Mouse (Mus musculus): ENCODE measurements around the gene Boll. TPM values are rescaled to one million over a fixed set of nuclear protein-coding genes. Genes with fewer than 3 reads are reported as not detected.

The Boll gene
- polyA plus RNA-seq, 1 experiment: not detected

GRCm38 (mm10) chr1:55406531-55407375 is 43.5 kb upstream of the Boll start:
- H3K4me2 ChIP-seq (ENCODE audit: low read depth): peak overlapping the region; percentile 70
- H3K4me3 ChIP-seq: peak overlapping the region; percentile 32
- no peaks in the 10 kb centered on the region for H3K36me3 ChIP-seq (ENCODE audit: control insufficient read depth, insufficient read depth)
- H3ac ChIP-seq (ENCODE audit: control insufficient read depth, insufficient read length): peak overlapping the region; percentile 54
- no peaks in the 10 kb centered on the region for H3K27me3 ChIP-seq (ENCODE audit: control insufficient read depth, insufficient read depth, insufficient read length)
- H3K79me2 ChIP-seq (ENCODE audit: control insufficient read depth, insufficient read depth): no peaks in the 10 kb centered on the region
- no peak for TF ChIP-seq POLR2AphosphoS2 (IDR thresholded peaks at IDR 0.05; ENCODE audit: insufficient read length, low read depth)
- TF ChIP-seq REST (IDR thresholded peaks at IDR 0.05; ENCODE audit: insufficient read depth, insufficient read length): no peak
- TF ChIP-seq TCF12 (IDR thresholded peaks at IDR 0.05; ENCODE audit: insufficient read depth, poor library complexity, severe bottlenecking): no peak
- no peak for TF ChIP-seq USF1 (IDR thresholded peaks at IDR 0.05; ENCODE audit: low read depth)
- no peak for TF ChIP-seq POLR2A (IDR thresholded peaks at IDR 0.05; ENCODE audit: insufficient read length, low read depth)

GRCm38 (mm10) chr1:55406023-55406413 is 42.7 kb upstream of the Boll start:
- Histone ChIP-seq H3K79me2 (ENCODE audit: control insufficient read depth, insufficient read depth) (no peaks in the 10 kb centered on the region), H3K4me2 (ENCODE audit: low read depth) (peak overlapping the region; percentile 70), H3K27me3 (ENCODE audit: control insufficient read depth, insufficient read depth, insufficient read length) (no peaks in the 10 kb centered on the region), H3K36me3 (ENCODE audit: control insufficient read depth, insufficient read depth) (no peaks in the 10 kb centered on the region), H3ac (ENCODE audit: control insufficient read depth, insufficient read length) (peak overlapping the region; percentile 54), H3K4me3 (peak overlapping the region; percentile 32)
- TF ChIP-seq TCF12 (IDR thresholded peaks at IDR 0.05; ENCODE audit: insufficient read depth, poor library complexity, severe bottlenecking) (no peak), POLR2A (IDR thresholded peaks at IDR 0.05; ENCODE audit: insufficient read length, low read depth) (peak; percentile 4)

- peak within 1 kb of the TSS; percentile 32 for H3K4me3 ChIP-seq
- H3ac ChIP-seq (ENCODE audit: control insufficient read depth, insufficient read length): peak within 1 kb of the TSS; percentile 54
- no peaks in the 10 kb centered on the region for H3K27me3 ChIP-seq (ENCODE audit: control insufficient read depth, insufficient read depth, insufficient read length)
- H3K79me2 ChIP-seq (ENCODE audit: control insufficient read depth, insufficient read depth): no peaks in the 10 kb centered on the region
- peak within 1 kb of the TSS; percentile 95 for H3K4me2 ChIP-seq (ENCODE audit: low read depth)
- TF ChIP-seq MAX (IDR thresholded peaks at IDR 0.05; ENCODE audit: low read depth) (no peak), MYOD1 (IDR thresholded peaks at IDR 0.05; ENCODE audit: control insufficient read depth in 1 of 3, insufficient read length in 2 of 3, low read depth in 2 of 3) (peak in 2 of 3 experiments; percentile 1 to 59), POLR2AphosphoS2 (IDR thresholded peaks at IDR 0.05; ENCODE audit: insufficient read length, low read depth) (no peak), MYOG (IDR thresholded peaks at IDR 0.05; ENCODE audit: control insufficient read depth in 1 of 3, insufficient read depth in 1 of 3, insufficient read length in 2 of 3, low read depth in 2 of 3) (peak in 1 of 3 experiments; percentile 44), SRF (IDR thresholded peaks at IDR 0.05; ENCODE audit: control insufficient read depth, insufficient read length, low read depth) (no peak), E2F4 (IDR thresholded peaks at IDR 0.05; ENCODE audit: insufficient read depth) (no peak), POLR2A (IDR thresholded peaks at IDR 0.05; ENCODE audit: insufficient read length, low read depth) (peak; percentile 75)
- no peaks in the 10 kb centered on the region for H3K36me3 ChIP-seq (ENCODE audit: control insufficient read depth, insufficient read depth)
Measured at GRCm38 (mm10) chr1:55405272-55406022, 42.2 kb upstream of the Boll start, which contains the start of gene Plcl1. Gene Plcl1 (plus strand): TSS chr1:55405921.

- TF ChIP-seq CEBPB (IDR thresholded peaks at IDR 0.05; ENCODE audit: insufficient read depth, poor library complexity, severe bottlenecking): no peak
- no peak for TF ChIP-seq POLR2A (IDR thresholded peaks at IDR 0.05; ENCODE audit: insufficient read length, low read depth)
- no peak for TF ChIP-seq MYOG (IDR thresholded peaks at IDR 0.05; ENCODE audit: control insufficient read depth in 1 of 3, insufficient read depth in 1 of 3, insufficient read length in 2 of 3, low read depth in 2 of 3)
- TF ChIP-seq TCF12 (IDR thresholded peaks at IDR 0.05; ENCODE audit: insufficient read depth, poor library complexity, severe bottlenecking): no peak
- TF ChIP-seq SRF (IDR thresholded peaks at IDR 0.05; ENCODE audit: control insufficient read depth, insufficient read length, low read depth): no peak
- no peak for TF ChIP-seq MYOD1 (IDR thresholded peaks at IDR 0.05; ENCODE audit: control insufficient read depth in 1 of 3, insufficient read length in 2 of 3, low read depth in 2 of 3)
- no peak for TF ChIP-seq POLR2AphosphoS2 (IDR thresholded peaks at IDR 0.05; ENCODE audit: insufficient read length, low read depth)
- no peak for TF ChIP-seq E2F4 (IDR thresholded peaks at IDR 0.05; ENCODE audit: insufficient read depth)
- no peak for TF ChIP-seq REST (IDR thresholded peaks at IDR 0.05; ENCODE audit: insufficient read depth, insufficient read length)
- TF ChIP-seq MAX (IDR thresholded peaks at IDR 0.05; ENCODE audit: low read depth): no peak
- TF ChIP-seq USF1 (IDR thresholded peaks at IDR 0.05; ENCODE audit: low read depth): no peak
- TF ChIP-seq TCF3 (IDR thresholded peaks at IDR 0.05; ENCODE audit: insufficient read length, low read depth): no peak
- Histone ChIP-seq H3K4me2 (ENCODE audit: low read depth) (peak overlapping the region; percentile 95), H3K4me3 (no peak overlapping the region)
Measured at GRCm38 (mm10) chr1:55404439-55404838, 41.2 kb upstream of the Boll start.

GRCm38 (mm10) chr1:55399891-55400290 is 36.6 kb upstream of the Boll start:
- Histone ChIP-seq H3K79me2 (ENCODE audit: control insufficient read depth, insufficient read depth) (no peaks in the 10 kb centered on the region), H3ac (ENCODE audit: control insufficient read depth, insufficient read length) (no peak overlapping the region), H3K27me3 (ENCODE audit: control insufficient read depth, insufficient read depth, insufficient read length) (no peaks in the 10 kb centered on the region), H3K4me2 (ENCODE audit: low read depth) (no peak overlapping the region), H3K36me3 (ENCODE audit: control insufficient read depth, insufficient read depth) (no peaks in the 10 kb centered on the region), H3K4me3 (no peak overlapping the region)
- TF ChIP-seq POLR2AphosphoS2 (IDR thresholded peaks at IDR 0.05; ENCODE audit: insufficient read length, low read depth) (no peak), SRF (IDR thresholded peaks at IDR 0.05; ENCODE audit: control insufficient read depth, insufficient read length, low read depth) (no peak), MYOG (IDR thresholded peaks at IDR 0.05; ENCODE audit: control insufficient read depth in 1 of 3, insufficient read depth in 1 of 3, insufficient read length in 2 of 3, low read depth in 2 of 3) (peak in 2 of 3 experiments; percentile 42 to 56), MYOD1 (IDR thresholded peaks at IDR 0.05; ENCODE audit: control insufficient read depth in 1 of 3, insufficient read length in 2 of 3, low read depth in 2 of 3) (peak in 2 of 3 experiments; percentile 51 to 52), TCF3 (IDR thresholded peaks at IDR 0.05; ENCODE audit: insufficient read length, low read depth) (no peak), POLR2A (IDR thresholded peaks at IDR 0.05; ENCODE audit: insufficient read length, low read depth) (no peak), USF1 (IDR thresholded peaks at IDR 0.05; ENCODE audit: low read depth) (no peak), REST (IDR thresholded peaks at IDR 0.05; ENCODE audit: insufficient read depth, insufficient read length) (no peak)

More at GRCm38 (mm10) chr1:55404439-55404838, 41.2 kb upstream of the Boll start:
- H3K36me3 ChIP-seq (ENCODE audit: control insufficient read depth, insufficient read depth): no peaks in the 10 kb centered on the region
- H3ac ChIP-seq (ENCODE audit: control insufficient read depth, insufficient read length): no peak overlapping the region
- no peaks in the 10 kb centered on the region for H3K27me3 ChIP-seq (ENCODE audit: control insufficient read depth, insufficient read depth, insufficient read length)
- no peaks in the 10 kb centered on the region for H3K79me2 ChIP-seq (ENCODE audit: control insufficient read depth, insufficient read depth)
